Mouse (Mus musculus): Measurements from ENCODE around the gene Lep. TPM values are rescaled to one million over a fixed set of nuclear protein-coding genes. Genes with fewer than 3 reads are reported as not detected.
A peak's percentile ranks its signal among the peaks of the same experiment; 100 is the strongest.

The Lep gene
- total RNA-seq (2021) = not detected
- long read RNA-seq, experiment 1 = 0 reads
- long read RNA-seq, experiment 2 = 0 reads

GRCm38 (mm10) chr6:29059846-29060685 lies at the start of gene Lep:
Lep (plus strand) TSS chr6:29060220.
- DNase-seq (ENCODE audit: low spot score in 2 of 2) = no peak

GRCm38 (mm10) chr6:29011651-29012050 lies 48.4 kb upstream of the Lep start:
- no peak for DNase-seq (ENCODE audit: low spot score in 2 of 2)

GRCm38 (mm10) chr6:29013216-29013615 lies 46.8 kb upstream of the Lep start:
- DNase-seq (ENCODE audit: low spot score in 2 of 2) = no peak

GRCm38 (mm10) chr6:29016891-29017412 lies 43.1 kb upstream of the Lep start:
- no peak for DNase-seq (ENCODE audit: low spot score in 2 of 2)

GRCm38 (mm10) chr6:29019756-29020720 lies 40.0 kb upstream of the Lep start:
- DNase-seq (ENCODE audit: low spot score in 2 of 2) = no peak

GRCm38 (mm10) chr6:29020937-29021336 lies 39.1 kb upstream of the Lep start:
- no peak for DNase-seq (ENCODE audit: low spot score in 2 of 2)

- no peak for DNase-seq (ENCODE audit: low spot score in 2 of 2)
These were observed 38.5 kb upstream of the Lep start for GRCm38 (mm10) chr6:29021501-29021900.

- DNase-seq (ENCODE audit: low spot score in 2 of 2) = no peak
These were observed 37.9 kb upstream of the Lep start for GRCm38 (mm10) chr6:29022115-29022514.

- peak; percentile 47 to 71 for DNase-seq (ENCODE audit: low spot score in 2 of 2)
These were observed 36.6 kb upstream of the Lep start for GRCm38 (mm10) chr6:29023206-29023967.

GRCm38 (mm10) chr6:29024000-29024417 lies 36.0 kb upstream of the Lep start:
- DNase-seq (ENCODE audit: low spot score in 2 of 2) = peak; percentile 70 to 80

- DNase-seq (ENCODE audit: low spot score in 2 of 2) = no peak
These were observed 34.1 kb upstream of the Lep start for GRCm38 (mm10) chr6:29025796-29026482.

- no peak for DNase-seq (ENCODE audit: low spot score in 2 of 2)
These were observed 33.3 kb upstream of the Lep start for GRCm38 (mm10) chr6:29026766-29027165.

GRCm38 (mm10) chr6:29028129-29028528 lies 31.9 kb upstream of the Lep start:
- no peak for DNase-seq (ENCODE audit: low spot score in 2 of 2)

- DNase-seq (ENCODE audit: low spot score in 2 of 2) = no peak
These were observed 30.5 kb upstream of the Lep start for GRCm38 (mm10) chr6:29029521-29029920.

GRCm38 (mm10) chr6:29031216-29031615 lies 28.8 kb upstream of the Lep start:
- DNase-seq (ENCODE audit: low spot score in 2 of 2) = no peak

GRCm38 (mm10) chr6:29031704-29032310 lies 28.2 kb upstream of the Lep start:
- no peak for DNase-seq (ENCODE audit: low spot score in 2 of 2)

- DNase-seq (ENCODE audit: low spot score in 2 of 2) = no peak
These were observed 27.6 kb upstream of the Lep start for GRCm38 (mm10) chr6:29032411-29032810.

- DNase-seq (ENCODE audit: low spot score in 2 of 2) = no peak
These were observed 25.9 kb upstream of the Lep start for GRCm38 (mm10) chr6:29033981-29034646.

- DNase-seq (ENCODE audit: low spot score in 2 of 2) = peak in 1 of 2 experiments; percentile 32
These were observed 23.3 kb upstream of the Lep start for GRCm38 (mm10) chr6:29036698-29037097.
